Mouse (Mus musculus) kidney, embryonic 14.5 days (tissue): ENCODE data around the gene Tspan7. TPM values are rescaled to one million over a fixed set of nuclear protein-coding genes. Genes with fewer than 3 reads are reported as not detected.

Experiments
- ATAC-seq: fragments of 200-750 bp; cut with Nextera tagmentation; 2 replicates; pipeline ENCODE4 v1.8.0; 2017; ENCODE audit warnings: moderate number of reproducible peaks, mild to moderate bottlenecking, moderate TSS enrichment, moderate library complexity; ENCODE audit not compliant: low FRiP score, low TSS enrichment
- H3K27ac ChIP-seq: fragments of 300-500 bp; sonication (generic); 2 replicates; pipeline ENCODE4 v1.5.1; 2014; ENCODE audit warnings: low read depth, mild to moderate bottlenecking, low read length, moderate library complexity, mixed read lengths
- H3K27me3 ChIP-seq: fragments of 300-500 bp; sonication (generic); 2 replicates; pipeline ENCODE4 v1.6.1; 2014; ENCODE audit warnings: mild to moderate bottlenecking, low read length; ENCODE audit not compliant: control insufficient read depth, insufficient read depth
- H3K36me3 ChIP-seq: fragments of 300-500 bp; sonication (generic); 2 replicates; pipeline ENCODE4 v1.6.1; 2014; ENCODE audit warnings: low read length, mixed read lengths; ENCODE audit not compliant: control insufficient read depth, insufficient read depth
- H3K4me1 ChIP-seq: fragments of 300-500 bp; sonication (generic); 2 replicates; pipeline ENCODE4 v1.6.1; 2014; ENCODE audit warnings: low read length, mixed read lengths; ENCODE audit not compliant: control insufficient read depth, insufficient read depth
- H3K4me2 ChIP-seq: fragments of 300-500 bp; sonication (generic); replicated peaks from 2 replicates; pipeline ENCODE4 v1.6.1; 2014; ENCODE audit warnings: low read depth, mild to moderate bottlenecking, low read length
- H3K4me3 ChIP-seq: fragments of 300-500 bp; sonication (generic); 2 replicates; pipeline ENCODE4 v1.5.1; 2014; ENCODE audit warnings: mild to moderate bottlenecking, low read length
- H3K9ac ChIP-seq: fragments of 300-500 bp; sonication (generic); 2 replicates; pipeline ENCODE4 v1.6.1; 2014; ENCODE audit warnings: low read depth, mild to moderate bottlenecking, low read length, moderate library complexity
- H3K9me3 ChIP-seq: fragments of 300-500 bp; sonication (generic); 2 replicates; pipeline ENCODE4 v1.6.1; 2016; ENCODE audit warnings: low read length; ENCODE audit not compliant: control insufficient read depth
- WGBS: fragments of 180-500 bp; shearing (Covaris S2); extraction: QIAGEN DNeasy Blood & Tissue Kit; methylation state at CpG from one replicate; pipeline ENCODE4 v1.1.7; 2014; 5-methylcytosine and 5-hydroxymethylcytosine counted together
- polyA plus RNA-seq: library from polyadenylated mRNA; unstranded; fragments of >200 nt; fragmentation: Nextera tagmentation; extraction: Ambion mirVana; gene quantifications from 2 replicates; pipeline ENCODE4 v1.2.1, GENCODE M21; 2014

Tspan7 gene
- polyA plus RNA-seq, 1 experiment from 2014 or later: 101 TPM

- H3K4me2 ChIP-seq: no peak overlapping the region
- no peaks in the 10 kb centered on the region for H3K9me3 ChIP-seq
- ATAC-seq: no peak
- 43% methylated on average over 3 of the region's 3 CpGs for WGBS
- no peak overlapping the region for H3K27ac ChIP-seq
- no peaks in the 10 kb centered on the region for H3K4me1 ChIP-seq
- no peak overlapping the region for H3K4me3 ChIP-seq
- no peaks in the 10 kb centered on the region for H3K36me3 ChIP-seq
- no peaks in the 10 kb centered on the region for H3K27me3 ChIP-seq
- H3K9ac ChIP-seq: no peak overlapping the region
These were observed 89.6 kb downstream of the Tspan7 start for GRCm38 (mm10) chrX:10574523-10574922.

GRCm38 (mm10) chrX:10575406-10575805, 90.4 kb downstream of the Tspan7 start:
- no peak overlapping the region for H3K4me3 ChIP-seq
- no peak overlapping the region for H3K27ac ChIP-seq
- no peak for ATAC-seq
- H3K27me3 ChIP-seq: no peaks in the 10 kb centered on the region
- no peaks in the 10 kb centered on the region for H3K4me1 ChIP-seq
- no peak overlapping the region for H3K9ac ChIP-seq
- H3K36me3 ChIP-seq: no peaks in the 10 kb centered on the region
- H3K4me2 ChIP-seq: no peak overlapping the region
- H3K9me3 ChIP-seq: no peaks in the 10 kb centered on the region
- WGBS: 59% methylated on average over 2 of the region's 2 CpGs

DNA sequence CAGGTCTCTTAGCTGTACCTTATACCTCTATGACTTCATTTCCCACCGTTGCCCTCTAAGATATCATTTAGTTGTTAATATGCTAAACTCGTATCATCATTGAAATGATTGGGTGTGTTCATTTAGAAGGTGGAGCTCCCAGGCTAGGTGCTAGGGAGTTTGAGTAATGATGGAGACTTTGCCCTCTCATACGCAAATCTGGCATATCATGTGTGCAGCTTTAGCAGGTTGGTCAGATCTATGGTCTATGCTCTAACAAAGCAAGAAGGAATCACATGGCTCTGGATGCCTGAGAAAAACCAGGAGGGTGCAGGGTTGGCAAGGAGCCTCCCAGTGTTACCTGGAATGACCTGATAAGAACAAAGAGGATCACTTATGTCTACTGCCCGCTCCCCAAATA, 91.4 kb downstream of the Tspan7 start:
- Histone ChIP-seq H3K9ac (no peak overlapping the region), H3K4me3 (no peak overlapping the region), H3K27ac (no peak overlapping the region), H3K36me3 (no peaks in the 10 kb centered on the region), H3K4me2 (no peak overlapping the region), H3K4me1 (no peaks in the 10 kb centered on the region), H3K27me3 (no peaks in the 10 kb centered on the region), H3K9me3 (no peaks in the 10 kb centered on the region)
- WGBS: 93% methylated on average over 4 of the region's 4 CpGs
- ATAC-seq: no peak

- Histone ChIP-seq H3K4me2 (no peak overlapping the region), H3K4me1 (no peaks in the 10 kb centered on the region), H3K9ac (no peak overlapping the region), H3K27me3 (no peaks in the 10 kb centered on the region), H3K27ac (no peak overlapping the region), H3K4me3 (no peak overlapping the region), H3K36me3 (no peaks in the 10 kb centered on the region), H3K9me3 (no peaks in the 10 kb centered on the region)
- WGBS: 36% methylated on average over 1 of the region's 1 CpGs
- ATAC-seq: no peak
These were observed 92.4 kb downstream of the Tspan7 start for GRCm38 (mm10) chrX:10577356-10577755.

- no peaks in the 10 kb centered on the region for H3K27me3 ChIP-seq
- H3K9ac ChIP-seq: no peak overlapping the region
- no peak for ATAC-seq
- H3K36me3 ChIP-seq: no peaks in the 10 kb centered on the region
- H3K4me1 ChIP-seq: no peaks in the 10 kb centered on the region
- H3K9me3 ChIP-seq: no peaks in the 10 kb centered on the region
- no peak overlapping the region for H3K27ac ChIP-seq
- WGBS: 88% methylated on average over 4 of the region's 4 CpGs
- no peak overlapping the region for H3K4me3 ChIP-seq
- no peak overlapping the region for H3K4me2 ChIP-seq
These were observed 97.8 kb downstream of the Tspan7 start for GRCm38 (mm10) chrX:10582731-10583130.

GRCm38 (mm10) chrX:10592244-10592643, 107.3 kb downstream of the Tspan7 start:
- no peak for ATAC-seq
- H3K4me1 ChIP-seq: no peaks in the 10 kb centered on the region
- no peak overlapping the region for H3K4me3 ChIP-seq
- H3K27ac ChIP-seq: no peak overlapping the region
- 61% methylated on average over 3 of the region's 3 CpGs for WGBS
- no peak overlapping the region for H3K4me2 ChIP-seq
- H3K9ac ChIP-seq: no peak overlapping the region
- H3K36me3 ChIP-seq: no peaks in the 10 kb centered on the region
- H3K9me3 ChIP-seq: no peaks in the 10 kb centered on the region
- no peaks in the 10 kb centered on the region for H3K27me3 ChIP-seq

- no peaks in the 10 kb centered on the region for H3K36me3 ChIP-seq
- no peaks in the 10 kb centered on the region for H3K27me3 ChIP-seq
- no peak overlapping the region for H3K9ac ChIP-seq
- no peaks in the 10 kb centered on the region for H3K9me3 ChIP-seq
- H3K4me3 ChIP-seq: no peak overlapping the region
- no peak overlapping the region for H3K27ac ChIP-seq
- H3K4me2 ChIP-seq: no peak overlapping the region
- no peak for ATAC-seq
- no peaks in the 10 kb centered on the region for H3K4me1 ChIP-seq
- WGBS: 92% methylated on average over 7 of the region's 7 CpGs
These were observed 108.6 kb downstream of the Tspan7 start for GRCm38 (mm10) chrX:10593561-10593960.

GRCm38 (mm10) chrX:10617119-10617518, 132.2 kb downstream of the Tspan7 start:
- Histone ChIP-seq H3K36me3 (no peaks in the 10 kb centered on the region), H3K27me3 (no peaks in the 10 kb centered on the region), H3K4me3 (no peak overlapping the region), H3K4me2 (no peak overlapping the region), H3K27ac (no peak overlapping the region), H3K4me1 (no peaks in the 10 kb centered on the region), H3K9me3 (no peaks in the 10 kb centered on the region), H3K9ac (no peak overlapping the region)
- WGBS: 22% methylated on average over 5 of the region's 5 CpGs
- no peak for ATAC-seq

DNA sequence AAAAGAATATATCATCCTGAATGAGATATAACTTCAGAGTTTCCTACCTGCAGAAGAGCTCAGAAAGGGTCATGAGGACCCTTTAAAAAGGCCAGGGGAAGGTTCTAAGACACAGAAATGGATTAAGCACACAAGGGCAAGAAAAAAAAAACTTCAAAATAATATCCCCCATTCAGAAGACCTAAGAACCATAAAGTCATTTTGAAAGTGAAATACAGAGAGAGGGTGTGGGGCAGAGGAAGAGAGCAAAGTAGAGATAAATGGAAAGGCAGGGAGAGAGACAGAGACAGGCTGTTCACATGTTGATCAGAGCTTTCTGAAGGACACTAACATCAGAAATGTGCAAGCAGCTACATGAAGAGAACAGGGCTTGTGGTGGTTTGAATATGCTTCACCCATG, 156.1 kb downstream of the Tspan7 start:
- no peaks in the 10 kb centered on the region for H3K36me3 ChIP-seq
- H3K4me3 ChIP-seq: no peak overlapping the region
- H3K9ac ChIP-seq: no peak overlapping the region
- H3K9me3 ChIP-seq: no peaks in the 10 kb centered on the region
- H3K27ac ChIP-seq: no peak overlapping the region
- H3K4me2 ChIP-seq: no peak overlapping the region
- no peaks in the 10 kb centered on the region for H3K4me1 ChIP-seq
- ATAC-seq: no peak
- H3K27me3 ChIP-seq: no peaks in the 10 kb centered on the region
